Mouse (Mus musculus): Measurements from ENCODE around the gene Armc7.
A peak's percentile ranks its signal among the peaks of the same experiment; 100 is the strongest.

Gene Armc7

DNA sequence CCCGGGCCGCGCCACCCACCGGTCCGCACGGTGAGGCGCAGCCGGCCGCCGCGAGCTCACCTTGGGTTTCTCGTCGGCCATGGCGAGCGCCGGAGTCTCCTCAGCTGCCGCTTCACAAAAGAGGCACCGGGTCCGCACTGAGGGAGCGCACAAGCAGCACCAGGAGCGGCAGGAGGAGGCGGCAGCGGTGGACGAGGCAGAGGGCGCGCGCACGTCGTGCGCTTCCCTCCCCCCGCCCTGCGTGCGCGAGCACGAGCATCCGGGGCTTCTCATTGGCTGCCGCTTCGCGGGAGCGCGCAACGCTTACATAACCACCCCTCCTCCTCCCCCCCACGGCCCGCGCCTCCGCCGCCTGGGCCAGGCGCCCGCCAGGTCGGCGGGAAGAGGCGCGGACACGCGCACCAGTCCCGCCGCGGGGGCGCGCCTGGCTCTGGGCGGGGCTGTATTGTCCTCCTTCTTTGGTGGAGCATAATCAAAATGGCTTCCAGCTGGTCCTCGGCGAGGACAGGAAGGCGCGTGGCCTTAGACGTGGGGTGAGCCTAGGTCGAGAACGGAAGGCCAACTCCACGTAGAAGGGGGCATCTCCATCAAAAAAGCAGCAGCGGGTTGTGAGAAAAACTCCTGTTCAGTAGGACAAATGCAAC, 60.7 kb downstream of the Armc7 start, which contains the start of gene Sumo2:
TSS of gene Sumo2 (minus strand) at position 239 of the 644 bp plus-strand sequence.
- Histone ChIP-seq H3K9me3 (ENCODE audit: low read length) (no peaks in the 10 kb centered on the region), H3K4me1 (replicated peaks; ENCODE audit: low read depth, low read length) (peaks cover 57% of the 10 kb centered on the region)
- TF ChIP-seq NANOG (IDR thresholded peaks at IDR 0.05; ENCODE audit: borderline replicate concordance, low read length) = no peak
- no peak for TF ChIP-seq POU5F1 (IDR thresholded peaks at IDR 0.05; ENCODE audit: borderline replicate concordance, low read length)
- TF ChIP-seq CTCF (conservative IDR thresholded peaks at IDR 0.05; ENCODE audit: low read length) = no peak

GRCm38 (mm10) chr11:115536856-115537568, 61.5 kb downstream of the Armc7 start:
- H3K4me1 ChIP-seq (replicated peaks; ENCODE audit: low read depth, low read length) = peaks cover 49% of the 10 kb centered on the region
- no peaks in the 10 kb centered on the region for H3K27me3 ChIP-seq (ENCODE audit: insufficient read depth, low read length)
- H3K9me3 ChIP-seq (ENCODE audit: low read length) = no peaks in the 10 kb centered on the region
- peak overlapping the region; percentile 76 for H3K4me3 ChIP-seq (replicated peaks; ENCODE audit: low read length)
- peaks cover 29% of the 10 kb centered on the region for H3K36me3 ChIP-seq (ENCODE audit: insufficient read depth, low read length)
- TF ChIP-seq CTCF (conservative IDR thresholded peaks at IDR 0.05; ENCODE audit: low read length) (no peak), NANOG (IDR thresholded peaks at IDR 0.05; ENCODE audit: borderline replicate concordance, low read length) (no peak), POU5F1 (IDR thresholded peaks at IDR 0.05; ENCODE audit: borderline replicate concordance, low read length) (no peak)

More for the DNA sequence above, 60.7 kb downstream of the Armc7 start, which contains the start of gene Sumo2:
- H3K4me3 ChIP-seq (replicated peaks; ENCODE audit: low read length) = peak within 1 kb of the TSS; percentile 94
- peaks cover 38% of the 10 kb centered on the region for H3K36me3 ChIP-seq (ENCODE audit: insufficient read depth, low read length)
- H3K27me3 ChIP-seq (ENCODE audit: insufficient read depth, low read length) = no peaks in the 10 kb centered on the region

- TF ChIP-seq POU5F1 (IDR thresholded peaks at IDR 0.05; ENCODE audit: borderline replicate concordance, low read length) (no peak), NANOG (IDR thresholded peaks at IDR 0.05; ENCODE audit: borderline replicate concordance, low read length) (no peak)
- H3K9me3 ChIP-seq (ENCODE audit: low read length) = no peaks in the 10 kb centered on the region
- peaks cover 5% of the 10 kb centered on the region; the same call in 1 of the 2 replicates for H3K27me3 ChIP-seq (ENCODE audit: insufficient read depth, low read length)
- H3K36me3 ChIP-seq (ENCODE audit: insufficient read depth, low read length) = peaks cover 19% of the 10 kb centered on the region
- no peak overlapping the region for H3K4me3 ChIP-seq (replicated peaks; ENCODE audit: low read length)
- peaks cover 38% of the 10 kb centered on the region for H3K4me1 ChIP-seq (replicated peaks; ENCODE audit: low read depth, low read length)
These were observed 62.6 kb downstream of the Armc7 start for GRCm38 (mm10) chr11:115538045-115538444.
